Mouse (Mus musculus): ENCODE data around the gene Apln. TPM values are rescaled to one million over a fixed set of nuclear protein-coding genes. Genes with fewer than 3 reads are reported as not detected.
A peak's percentile ranks its signal among the peaks of the same experiment; 100 is the strongest.

Apln gene
- polyA plus RNA-seq, 1 experiment from 2014 or later: 3.1 TPM

- H3K9ac ChIP-seq (ENCODE audit: low read length): no peak overlapping the region
- TF ChIP-seq CTCF (IDR thresholded peaks at IDR 0.05; ENCODE audit: low read depth) (no peak), EP300 (optimal IDR thresholded peaks at IDR 0.05) (no peak)
- no peak overlapping the region for H3K27ac ChIP-seq (replicated peaks)
- H3K4me1 ChIP-seq (replicated peaks; ENCODE audit: control insufficient read depth, insufficient read depth): no peaks in the 10 kb centered on the region
- H3K9me3 ChIP-seq (ENCODE audit: control insufficient read depth, low read length): no peaks in the 10 kb centered on the region
- ATAC-seq (ENCODE audit: low FRiP score, low TSS enrichment) (no peak), DNase-seq (ENCODE audit: low spot score) (no peak)
- no peak overlapping the region for H3K4me2 ChIP-seq (replicated peaks; ENCODE audit: low read depth)
- 84% methylated on average over 3 of the region's 3 CpGs for WGBS
- no peaks in the 10 kb centered on the region for H3K27me3 ChIP-seq (ENCODE audit: control insufficient read depth, insufficient read depth, low read length)
- H3K36me3 ChIP-seq (ENCODE audit: control insufficient read depth, insufficient read depth, low read length): no peaks in the 10 kb centered on the region
- no peak overlapping the region for H3K4me3 ChIP-seq (ENCODE audit: low read depth, low read length)
These were observed 4.1 kb downstream of the Apln start for GRCm38 (mm10) chrX:48030593-48030992.

DNA sequence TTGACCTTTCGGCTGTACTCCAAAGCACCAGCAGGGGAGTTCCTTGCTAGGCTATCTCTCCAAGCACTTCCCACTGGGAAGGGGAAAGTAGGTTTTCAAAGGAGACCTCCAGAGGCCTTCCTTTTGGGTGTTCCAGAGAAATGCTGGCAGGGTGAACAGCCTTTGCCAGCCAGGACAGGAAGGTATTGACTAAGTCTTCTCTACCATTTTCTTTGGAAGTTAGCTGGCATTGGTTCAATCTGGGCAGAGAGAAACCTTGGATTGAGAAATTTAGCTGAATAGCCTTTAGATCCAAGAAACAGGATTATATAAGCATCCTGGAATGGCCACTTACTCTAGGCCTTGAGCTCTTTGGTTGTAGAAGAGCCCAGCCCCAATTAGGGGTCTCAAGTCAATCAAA lies 11.8 kb downstream of the Apln start:
- Histone ChIP-seq H3K36me3 (ENCODE audit: control insufficient read depth, insufficient read depth, low read length) (no peaks in the 10 kb centered on the region), H3K9ac (ENCODE audit: low read length) (no peak overlapping the region), H3K4me2 (replicated peaks; ENCODE audit: low read depth) (no peak overlapping the region), H3K27me3 (ENCODE audit: control insufficient read depth, insufficient read depth, low read length) (no peaks in the 10 kb centered on the region), H3K4me3 (ENCODE audit: low read depth, low read length) (no peak overlapping the region), H3K4me1 (replicated peaks; ENCODE audit: control insufficient read depth, insufficient read depth) (no peaks in the 10 kb centered on the region), H3K27ac (replicated peaks) (no peak overlapping the region), H3K9me3 (ENCODE audit: control insufficient read depth, low read length) (no peaks in the 10 kb centered on the region)
- WGBS: 70% methylated on average over 1 of the region's 1 CpGs
- TF ChIP-seq EP300 (optimal IDR thresholded peaks at IDR 0.05) (no peak), CTCF (IDR thresholded peaks at IDR 0.05; ENCODE audit: low read depth) (no peak)
- DNase-seq (ENCODE audit: low spot score) (no peak), ATAC-seq (ENCODE audit: low FRiP score, low TSS enrichment) (no peak)

DNA sequence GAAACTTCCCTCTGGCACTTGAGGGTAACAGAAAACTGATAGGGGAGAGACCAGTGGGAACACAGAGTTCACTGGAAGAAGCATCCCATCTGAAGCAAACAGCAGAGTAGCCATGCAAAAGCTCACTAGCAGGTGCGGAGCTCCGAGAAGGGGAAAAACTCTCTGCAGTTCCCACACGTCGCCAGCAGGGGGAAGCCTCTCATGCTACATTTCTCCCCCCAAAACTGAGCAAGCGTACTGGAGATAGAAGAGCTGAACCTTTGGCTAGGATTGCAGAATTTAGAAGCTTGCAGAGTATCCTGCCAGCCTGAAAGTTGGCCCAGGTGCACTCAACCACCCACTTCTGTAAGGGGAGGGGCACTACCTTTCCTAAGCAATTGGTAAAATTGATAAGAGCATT lies 14.7 kb downstream of the Apln start:
- no peaks in the 10 kb centered on the region for H3K27me3 ChIP-seq (ENCODE audit: control insufficient read depth, insufficient read depth, low read length)
- H3K36me3 ChIP-seq (ENCODE audit: control insufficient read depth, insufficient read depth, low read length): no peaks in the 10 kb centered on the region
- no peak overlapping the region for H3K4me2 ChIP-seq (replicated peaks; ENCODE audit: low read depth)
- DNase-seq (ENCODE audit: low spot score): peak; percentile 62
- H3K9me3 ChIP-seq (ENCODE audit: control insufficient read depth, low read length): no peaks in the 10 kb centered on the region
- 18% methylated on average over 5 of the region's 5 CpGs for WGBS
- no peak overlapping the region for H3K9ac ChIP-seq (ENCODE audit: low read length)
- ATAC-seq (ENCODE audit: low FRiP score, low TSS enrichment): no peak
- H3K4me3 ChIP-seq (ENCODE audit: low read depth, low read length): no peak overlapping the region
- no peak overlapping the region for H3K27ac ChIP-seq (replicated peaks)
- no peaks in the 10 kb centered on the region for H3K4me1 ChIP-seq (replicated peaks; ENCODE audit: control insufficient read depth, insufficient read depth)
- TF ChIP-seq CTCF (IDR thresholded peaks at IDR 0.05; ENCODE audit: low read depth) (peak; percentile 82), EP300 (optimal IDR thresholded peaks at IDR 0.05) (no peak)

- Histone ChIP-seq H3K9ac (ENCODE audit: low read length) (no peak overlapping the region), H3K4me2 (replicated peaks; ENCODE audit: low read depth) (no peak overlapping the region), H3K4me1 (replicated peaks; ENCODE audit: control insufficient read depth, insufficient read depth) (no peaks in the 10 kb centered on the region), H3K27ac (replicated peaks) (no peak overlapping the region), H3K9me3 (ENCODE audit: control insufficient read depth, low read length) (no peaks in the 10 kb centered on the region), H3K27me3 (ENCODE audit: control insufficient read depth, insufficient read depth, low read length) (no peaks in the 10 kb centered on the region), H3K36me3 (ENCODE audit: control insufficient read depth, insufficient read depth, low read length) (no peaks in the 10 kb centered on the region), H3K4me3 (ENCODE audit: low read depth, low read length) (no peak overlapping the region)
- WGBS: 33% methylated on average over 15 of the region's 15 CpGs
- TF ChIP-seq CTCF (IDR thresholded peaks at IDR 0.05; ENCODE audit: low read depth) (peak; percentile 16; the same call in 1 of the 2 replicates), EP300 (optimal IDR thresholded peaks at IDR 0.05) (no peak)
- DNase-seq (ENCODE audit: low spot score) (no peak), ATAC-seq (ENCODE audit: low FRiP score, low TSS enrichment) (no peak)
These were observed 15.3 kb downstream of the Apln start for GRCm38 (mm10) chrX:48019359-48019758.

- no peak for TF ChIP-seq CTCF (IDR thresholded peaks at IDR 0.05; ENCODE audit: low read depth)
- no peak for TF ChIP-seq EP300 (optimal IDR thresholded peaks at IDR 0.05)
- WGBS: 57% methylated on average over 7 of the region's 7 CpGs
These were observed 17.6 kb downstream of the Apln start for GRCm38 (mm10) chrX:48016906-48017601.

GRCm38 (mm10) chrX:48011656-48012055 lies 23.0 kb downstream of the Apln start:
- H3K4me1 ChIP-seq (replicated peaks; ENCODE audit: control insufficient read depth, insufficient read depth): no peaks in the 10 kb centered on the region
- ATAC-seq (ENCODE audit: low FRiP score, low TSS enrichment): no peak
- H3K4me3 ChIP-seq (ENCODE audit: low read depth, low read length): no peak overlapping the region
- H3K9ac ChIP-seq (ENCODE audit: low read length): no peak overlapping the region
- H3K36me3 ChIP-seq (ENCODE audit: control insufficient read depth, insufficient read depth, low read length): no peaks in the 10 kb centered on the region
- H3K9me3 ChIP-seq (ENCODE audit: control insufficient read depth, low read length): no peaks in the 10 kb centered on the region
- H3K4me2 ChIP-seq (replicated peaks; ENCODE audit: low read depth): no peak overlapping the region
- H3K27ac ChIP-seq (replicated peaks): no peak overlapping the region
- TF ChIP-seq EP300 (optimal IDR thresholded peaks at IDR 0.05): no peak
- DNase-seq (ENCODE audit: low spot score): no peak
- WGBS: 84% methylated on average over 3 of the region's 3 CpGs
- no peaks in the 10 kb centered on the region for H3K27me3 ChIP-seq (ENCODE audit: control insufficient read depth, insufficient read depth, low read length)

More at GRCm38 (mm10) chrX:48016906-48017601, 17.6 kb downstream of the Apln start:
- H3K4me3 ChIP-seq (ENCODE audit: low read depth, low read length): no peak overlapping the region
- H3K9ac ChIP-seq (ENCODE audit: low read length): no peak overlapping the region
- H3K27ac ChIP-seq (replicated peaks): no peak overlapping the region
- no peaks in the 10 kb centered on the region for H3K9me3 ChIP-seq (ENCODE audit: control insufficient read depth, low read length)
- no peaks in the 10 kb centered on the region for H3K36me3 ChIP-seq (ENCODE audit: control insufficient read depth, insufficient read depth, low read length)
- no peak for ATAC-seq (ENCODE audit: low FRiP score, low TSS enrichment)
- DNase-seq (ENCODE audit: low spot score): no peak
- no peaks in the 10 kb centered on the region for H3K4me1 ChIP-seq (replicated peaks; ENCODE audit: control insufficient read depth, insufficient read depth)
- no peak overlapping the region for H3K4me2 ChIP-seq (replicated peaks; ENCODE audit: low read depth)
- no peaks in the 10 kb centered on the region for H3K27me3 ChIP-seq (ENCODE audit: control insufficient read depth, insufficient read depth, low read length)

Measured in stomach, postnatal 0 days (tissue).